Mouse (Mus musculus) G1E-ER4 (cell line): ENCODE data around the gene Taf1b. TPM values are rescaled to one million over a fixed set of nuclear protein-coding genes. Genes with fewer than 3 reads are reported as not detected.

ENCODE experiments used
- GATA1 ChIP-seq: IDR thresholded peaks from one replicate; pipeline ENCODE4 v1.8.0; 2012; ENCODE audit warnings: low read length, inconsistent platforms
- polyA plus RNA-seq: library from polyadenylated mRNA; stranded (reverse); fragments of >175 nt; gene quantifications from 2 replicates; pipeline ENCODE4 v1.2.3, GENCODE M21; 2012

Gene Taf1b
- polyA plus RNA-seq, 1 experiment, result 2.0 TPM

DNA sequence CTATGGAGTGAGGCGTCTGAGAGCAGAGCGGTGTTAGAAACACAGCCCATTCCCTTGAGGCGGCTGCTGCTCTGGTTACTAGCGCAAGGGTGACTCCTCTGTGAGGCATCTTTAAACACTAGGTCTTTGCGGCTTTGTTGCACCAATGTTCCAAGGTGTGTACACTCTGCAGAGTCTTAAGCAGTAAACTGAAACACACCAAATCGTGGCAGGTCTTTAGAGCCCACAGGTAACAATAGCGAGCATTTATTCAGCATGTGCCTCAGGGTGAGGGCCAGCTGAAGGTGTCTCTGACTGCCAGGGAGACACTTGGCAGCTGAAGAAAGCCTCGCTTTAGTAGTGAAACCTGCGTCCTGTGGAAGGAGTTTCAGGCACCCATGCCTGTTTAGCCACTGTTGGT lies 93.9 kb downstream of the Taf1b start:
- no peak for TF ChIP-seq GATA1

DNA sequence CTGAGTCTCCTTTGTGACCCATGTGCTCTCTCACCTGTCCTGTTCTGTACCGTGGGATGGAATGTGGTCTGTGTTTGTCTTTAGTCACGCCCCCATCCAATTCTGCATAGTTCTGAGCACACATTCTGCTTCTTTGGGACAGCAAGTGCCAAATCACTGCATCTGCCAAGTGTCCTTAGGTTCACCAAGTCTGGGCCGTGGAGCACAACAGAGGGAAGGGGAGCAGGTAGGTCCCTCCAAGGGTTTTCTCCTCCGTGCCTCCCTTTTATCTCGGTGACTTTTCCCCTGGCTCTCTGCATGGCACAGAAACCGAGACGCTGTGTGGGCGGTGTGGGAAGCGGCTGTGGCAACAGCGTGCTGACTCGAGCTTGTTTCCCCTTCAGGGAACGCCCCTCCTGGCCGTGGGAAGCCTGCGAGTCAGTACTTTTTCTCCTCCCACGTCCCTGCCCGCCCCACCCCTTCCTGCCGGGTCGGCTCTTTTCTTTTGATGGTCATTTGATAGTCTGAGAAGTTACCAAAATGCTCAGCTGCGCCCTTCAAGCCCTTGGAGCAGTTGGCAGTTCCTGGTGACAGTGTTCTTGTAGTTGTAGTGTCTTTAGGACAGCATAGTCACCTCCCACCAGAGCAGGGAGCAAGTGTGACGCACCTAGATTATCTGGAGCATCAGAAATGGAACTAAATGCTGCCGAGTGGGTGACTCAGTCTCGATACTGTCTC lies 95.0 kb downstream of the Taf1b start:
- TF ChIP-seq GATA1, result no peak

DNA sequence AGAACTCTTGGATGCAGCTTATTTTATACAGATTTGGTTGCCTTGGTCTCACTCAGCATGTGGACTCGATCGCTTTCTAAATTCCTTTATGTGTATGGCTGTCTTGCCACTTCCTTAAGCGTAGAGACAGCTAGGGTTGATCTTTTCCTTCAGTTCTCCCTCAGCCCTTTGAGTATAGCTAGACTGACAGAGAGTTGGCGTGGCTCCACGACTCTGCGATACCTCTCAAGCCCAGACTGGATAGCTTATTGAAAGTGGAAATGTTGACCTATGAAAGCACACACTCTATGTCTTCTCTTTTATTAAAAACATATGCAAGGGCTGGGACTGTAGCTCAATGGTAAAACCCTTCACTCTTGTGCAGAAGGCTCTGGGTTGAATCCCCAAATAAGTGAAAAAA lies 99.2 kb downstream of the Taf1b start:
- no peak for TF ChIP-seq GATA1

DNA sequence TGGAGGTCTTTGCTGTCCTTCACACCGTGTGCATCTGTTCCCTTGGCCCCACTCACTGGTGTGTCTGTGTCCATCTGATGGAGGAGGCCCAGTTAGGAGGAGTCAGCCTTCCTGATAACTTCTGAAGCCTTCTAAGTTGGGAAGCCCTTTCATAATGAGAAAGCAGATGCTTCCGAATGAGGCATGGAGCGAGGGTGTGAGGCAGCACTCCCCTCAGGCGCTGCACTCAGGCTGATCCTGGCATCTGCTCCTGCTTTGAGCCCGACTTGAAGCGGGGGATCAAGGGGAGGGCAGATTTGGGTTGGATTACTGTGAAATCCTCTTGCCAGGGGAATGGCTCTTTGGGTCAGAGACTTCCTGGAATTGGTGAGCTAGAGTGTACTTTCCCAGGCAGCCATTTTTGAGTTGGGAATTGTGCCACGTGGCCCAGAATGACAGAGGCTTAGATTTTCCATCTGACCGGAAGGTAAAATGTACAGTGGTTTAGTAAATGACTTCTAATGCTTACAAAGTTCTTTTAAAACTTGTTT lies 101.3 kb downstream of the Taf1b start:
- TF ChIP-seq GATA1, result no peak

DNA sequence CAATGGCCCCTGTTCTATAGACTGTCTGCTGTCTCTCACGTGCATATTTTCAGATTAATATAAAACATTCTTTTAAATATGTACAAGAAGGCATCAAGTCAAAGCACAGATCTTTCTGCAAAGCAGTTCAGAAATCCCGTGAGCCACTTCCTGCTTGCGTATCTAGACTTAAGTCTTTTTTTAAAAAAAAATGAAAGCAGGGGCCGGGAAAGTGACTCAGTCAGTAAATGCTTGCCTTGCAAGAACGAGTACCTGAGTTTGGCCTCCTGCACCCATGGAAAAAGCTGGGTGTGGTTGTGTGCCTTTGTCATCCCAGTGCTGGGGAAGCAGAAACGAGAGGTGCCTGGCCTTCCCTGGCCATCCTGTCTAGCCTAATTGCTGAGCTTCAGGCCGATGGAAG lies 101.9 kb downstream of the Taf1b start:
- no peak for TF ChIP-seq GATA1

DNA sequence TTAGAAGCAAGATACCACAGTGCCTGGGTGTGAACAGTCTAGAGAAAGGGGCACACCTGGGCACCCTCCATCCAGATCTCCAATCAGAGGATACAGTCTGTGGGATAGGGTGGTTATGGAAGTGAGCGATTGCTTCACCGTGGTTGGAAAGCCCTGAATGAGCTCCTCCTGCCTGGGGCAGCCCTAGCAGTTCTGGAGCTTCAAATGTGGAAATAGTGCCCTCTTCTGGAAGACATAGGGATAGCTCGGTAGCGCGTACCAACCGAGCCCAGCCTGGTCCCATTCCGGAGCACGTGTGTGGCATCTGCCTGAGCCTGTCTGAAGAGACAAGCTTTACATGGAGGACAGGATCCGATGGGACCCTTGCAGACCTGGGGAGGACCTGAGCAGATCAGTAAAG lies 102.6 kb downstream of the Taf1b start:
- no peak for TF ChIP-seq GATA1

DNA sequence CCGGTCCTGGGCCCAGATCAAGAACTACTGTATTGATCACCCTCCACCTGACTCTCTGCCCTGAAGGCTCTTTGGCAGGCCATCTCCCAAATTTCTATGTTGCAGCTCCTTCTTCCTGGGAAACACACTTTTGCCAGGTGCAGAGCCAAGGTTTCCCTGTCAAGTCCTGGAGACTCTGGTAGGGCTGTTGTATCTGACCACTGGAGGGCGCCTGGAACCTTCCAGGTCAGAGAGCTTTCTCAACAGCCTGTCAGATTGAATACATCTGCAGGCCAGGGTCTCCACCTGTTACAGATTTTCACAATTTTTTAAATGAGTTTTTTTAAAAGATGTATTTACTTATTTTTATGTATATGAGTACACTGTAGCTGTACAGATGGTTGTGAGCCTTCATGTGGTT lies 105.1 kb downstream of the Taf1b start:
- TF ChIP-seq GATA1, result no peak

DNA sequence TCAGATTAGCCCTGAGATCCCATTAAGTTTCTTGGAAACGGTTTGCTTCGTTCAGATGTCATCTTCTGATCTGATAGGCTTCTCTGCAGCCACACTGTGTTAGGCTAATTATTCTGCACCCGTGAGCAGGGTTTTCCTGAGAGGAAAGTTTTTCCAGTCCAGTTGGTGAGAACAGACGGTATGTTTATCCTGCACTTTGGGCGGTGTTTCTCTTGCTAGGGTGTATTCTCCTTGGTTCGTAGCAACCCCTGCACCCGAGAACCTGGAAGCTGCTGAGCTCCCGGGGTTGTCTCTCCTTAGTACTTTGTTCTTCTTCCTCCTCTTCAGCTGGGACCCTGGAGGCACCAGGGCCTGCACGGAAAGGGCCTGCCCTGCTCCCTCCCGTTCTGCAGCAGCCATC lies 108.0 kb downstream of the Taf1b start:
- no peak for TF ChIP-seq GATA1

Other genes starting within 250 kb of the Taf1b start
- 0.66 and 0.79 TPM in 2 replicates for gene Grhl1, start 73.9 kb downstream of the Taf1b start, polyA plus RNA-seq
- 7.6 and 8.4 TPM in 2 replicates for gene Klf11, start 152.9 kb downstream of the Taf1b start, polyA plus RNA-seq
- gene Cys1, start 183.5 kb downstream of the Taf1b start, polyA plus RNA-seq, result not detected in 2 replicates
- gene Rrm2, start 209.9 kb downstream of the Taf1b start, polyA plus RNA-seq, result 319 and 370 TPM in 2 replicates